Mouse (Mus musculus): ENCODE results near the gene Npr3.

GRCm38 (mm10) chr15:11863540-11863818 lies 43.6 kb downstream of the Npr3 start:
- no peak for TF ChIP-seq CTCF (IDR thresholded peaks at IDR 0.05; ENCODE audit: extremely low read depth, insufficient read depth, low read length)
- TF ChIP-seq POLR2A (IDR thresholded peaks at IDR 0.05; ENCODE audit: extremely low read depth, insufficient read depth, low read length): no peak

Measured in cortical plate, adult 2 months (tissue).